Mouse (Mus musculus): ENCODE results near the gene Cemip. TPM values are rescaled to one million over a fixed set of nuclear protein-coding genes. Genes with fewer than 3 reads are reported as not detected.
"Not testable (repeated sequence)": the region's sequence is repeated elsewhere in the genome, so short reads cannot be mapped to it uniquely, and the experiment has no call there.

Cemip gene
- polyA plus RNA-seq, 1 experiment: 7.0 TPM

DNA sequence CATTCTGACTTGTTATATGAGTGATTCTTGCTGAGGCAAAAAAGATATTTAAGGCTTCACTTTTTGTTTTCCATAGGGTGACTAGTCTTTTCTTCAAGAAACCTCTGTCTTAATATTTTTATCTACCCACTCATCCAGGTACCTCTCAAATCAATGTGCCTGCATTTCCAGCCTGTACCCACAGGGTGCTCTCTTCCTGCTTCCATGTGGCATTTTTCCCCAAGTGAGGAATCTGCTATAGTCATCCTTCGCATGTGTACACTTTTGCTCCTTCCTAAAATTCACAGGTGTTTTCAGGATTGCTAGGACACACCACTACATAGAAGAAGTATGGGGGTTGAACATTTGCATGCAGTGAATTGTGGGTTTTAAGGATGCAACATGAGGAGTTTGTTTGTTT is 192.0 kb downstream of the Cemip start:
- no peaks in the 10 kb centered on the region for H3K27me3 ChIP-seq (ENCODE audit: control insufficient read depth, insufficient read depth, low read length)

DNA sequence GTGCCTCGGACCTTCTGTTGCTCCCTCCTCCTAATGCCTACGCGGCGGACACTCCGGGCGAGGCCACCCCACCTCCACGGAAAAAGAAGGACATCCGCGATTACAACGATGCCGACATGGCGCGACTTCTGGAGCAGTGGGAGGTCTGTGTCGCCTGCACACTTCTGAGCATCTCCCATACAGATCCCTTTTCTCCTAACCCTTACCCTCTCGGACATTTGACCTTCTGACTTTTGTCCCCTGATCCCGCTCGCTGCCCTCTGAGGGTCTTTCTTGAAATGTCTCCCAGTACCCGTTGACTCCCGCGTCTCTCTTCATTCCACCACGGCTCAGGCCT is 194.0 kb downstream of the Cemip start:
- peaks cover 1% of the 10 kb centered on the region for H3K36me3 ChIP-seq (ENCODE audit: control insufficient read depth, insufficient read depth, low read length)
- H3K27me3 ChIP-seq (ENCODE audit: control insufficient read depth, insufficient read depth, low read length): no peaks in the 10 kb centered on the region
- peak overlapping the region; percentile 97 for H3K27ac ChIP-seq (ENCODE audit: control insufficient read depth, insufficient read depth, low read depth, low read length)
- no peaks in the 10 kb centered on the region; the same call in none of the 2 replicates for H3K4me1 ChIP-seq (ENCODE audit: control insufficient read depth, insufficient read depth, low read length)
- no peak for TF ChIP-seq CTCF (IDR thresholded peaks at IDR 0.05; ENCODE audit: control insufficient read depth, insufficient read depth, insufficient replicate concordance, low read depth, low read length)
- TF ChIP-seq POLR2A (IDR thresholded peaks at IDR 0.05; ENCODE audit: control insufficient read depth, low read depth, low read length): no peak
- H3K4me3 ChIP-seq (ENCODE audit: control insufficient read depth, low read depth, low read length): peak overlapping the region; percentile 93

More for the DNA sequence above, 192.0 kb downstream of the Cemip start:
- Histone ChIP-seq H3K4me3 (ENCODE audit: control insufficient read depth, low read depth, low read length) (no peak overlapping the region), H3K4me1 (ENCODE audit: control insufficient read depth, insufficient read depth, low read length) (no peaks in the 10 kb centered on the region; the same call in none of the 2 replicates), H3K27ac (ENCODE audit: control insufficient read depth, insufficient read depth, low read depth, low read length) (no peak overlapping the region), H3K36me3 (ENCODE audit: control insufficient read depth, insufficient read depth, low read length) (peaks cover 3% of the 10 kb centered on the region)
- TF ChIP-seq POLR2A (IDR thresholded peaks at IDR 0.05; ENCODE audit: control insufficient read depth, low read depth, low read length): no peak
- no peak for TF ChIP-seq CTCF (IDR thresholded peaks at IDR 0.05; ENCODE audit: control insufficient read depth, insufficient read depth, insufficient replicate concordance, low read depth, low read length)

DNA sequence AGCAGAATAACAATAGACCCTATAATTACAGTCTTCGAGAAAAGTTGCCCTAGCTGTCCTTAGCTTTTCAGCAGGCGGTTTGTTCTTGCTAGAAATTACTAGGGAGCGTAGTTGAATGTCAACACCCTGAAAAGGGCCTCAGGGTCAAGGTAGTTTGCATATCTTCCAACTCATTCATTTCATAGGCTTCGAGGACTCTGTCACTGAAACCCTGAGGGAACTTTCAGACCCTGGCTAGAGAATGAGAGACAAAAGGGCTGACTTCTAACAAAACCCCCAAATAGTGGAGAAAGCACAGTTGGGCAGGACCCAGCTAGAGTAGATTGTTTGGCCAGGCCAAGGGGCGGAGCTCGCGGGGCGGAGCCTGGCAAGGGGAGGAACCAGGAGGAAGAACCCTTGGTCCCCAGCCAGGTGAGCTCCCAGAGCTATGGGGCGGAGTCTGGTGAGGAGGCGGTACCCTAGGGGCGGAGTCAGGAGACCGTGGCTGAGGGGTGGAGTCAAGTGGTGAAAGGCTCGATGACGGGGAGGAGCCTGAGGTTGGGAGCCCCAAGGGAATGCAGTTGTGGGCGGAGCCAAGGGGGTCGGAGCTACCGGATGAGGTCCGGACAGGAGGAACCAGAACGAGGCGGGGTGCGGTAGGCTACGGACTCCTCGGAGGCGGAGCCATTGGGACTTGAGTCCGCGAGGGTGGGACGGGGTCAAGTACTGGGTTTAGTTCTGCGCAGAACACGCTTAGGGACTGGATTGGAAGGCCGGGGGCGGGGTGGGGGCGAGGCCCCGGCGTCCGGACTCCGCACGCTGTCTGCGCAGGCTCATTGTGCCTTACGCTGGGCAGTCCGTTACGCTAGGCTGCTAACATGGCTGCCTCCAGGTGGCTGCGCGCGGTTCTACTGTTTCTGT is 194.6 kb downstream of the Cemip start:
- peak overlapping the region; percentile 93 for H3K4me3 ChIP-seq (ENCODE audit: control insufficient read depth, low read depth, low read length)
- TF ChIP-seq POLR2A (IDR thresholded peaks at IDR 0.05; ENCODE audit: control insufficient read depth, low read depth, low read length): peak; percentile 94; the same call in 1 of the 2 replicates
- no peak for TF ChIP-seq CTCF (IDR thresholded peaks at IDR 0.05; ENCODE audit: control insufficient read depth, insufficient read depth, insufficient replicate concordance, low read depth, low read length)
- H3K27me3 ChIP-seq (ENCODE audit: control insufficient read depth, insufficient read depth, low read length): no peaks in the 10 kb centered on the region
- peak overlapping the region; percentile 97 for H3K27ac ChIP-seq (ENCODE audit: control insufficient read depth, insufficient read depth, low read depth, low read length)
- peaks cover under 1% of the 10 kb centered on the region for H3K36me3 ChIP-seq (ENCODE audit: control insufficient read depth, insufficient read depth, low read length)
- no peaks in the 10 kb centered on the region; the same call in none of the 2 replicates for H3K4me1 ChIP-seq (ENCODE audit: control insufficient read depth, insufficient read depth, low read length)

DNA sequence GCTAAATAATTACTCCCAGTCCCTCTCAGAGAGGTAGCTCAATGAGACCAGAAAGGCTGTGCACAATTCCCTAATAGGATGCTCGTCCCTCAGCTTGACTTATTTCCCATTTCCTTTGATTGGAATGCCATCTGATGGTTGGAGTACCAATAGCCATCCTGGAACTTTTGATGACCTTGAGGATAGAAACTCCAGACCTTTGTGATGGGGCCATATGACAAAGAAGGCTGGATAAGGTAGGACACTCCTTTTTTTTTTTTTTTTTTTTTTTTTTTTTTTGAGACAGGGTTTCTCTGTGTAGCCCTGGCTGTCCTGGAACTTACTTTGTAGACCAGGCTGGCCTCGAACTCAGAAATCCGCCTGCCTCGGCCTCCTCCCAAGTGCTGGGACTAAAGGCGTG is 196.4 kb downstream of the Cemip start:
- H3K4me1 ChIP-seq (ENCODE audit: control insufficient read depth, insufficient read depth, low read length); H3K27ac ChIP-seq (ENCODE audit: control insufficient read depth, insufficient read depth, low read depth, low read length); H3K36me3 ChIP-seq (ENCODE audit: control insufficient read depth, insufficient read depth, low read length); H3K27me3 ChIP-seq (ENCODE audit: control insufficient read depth, insufficient read depth, low read length); H3K4me3 ChIP-seq (ENCODE audit: control insufficient read depth, low read depth, low read length): not testable (repeated sequence)

DNA sequence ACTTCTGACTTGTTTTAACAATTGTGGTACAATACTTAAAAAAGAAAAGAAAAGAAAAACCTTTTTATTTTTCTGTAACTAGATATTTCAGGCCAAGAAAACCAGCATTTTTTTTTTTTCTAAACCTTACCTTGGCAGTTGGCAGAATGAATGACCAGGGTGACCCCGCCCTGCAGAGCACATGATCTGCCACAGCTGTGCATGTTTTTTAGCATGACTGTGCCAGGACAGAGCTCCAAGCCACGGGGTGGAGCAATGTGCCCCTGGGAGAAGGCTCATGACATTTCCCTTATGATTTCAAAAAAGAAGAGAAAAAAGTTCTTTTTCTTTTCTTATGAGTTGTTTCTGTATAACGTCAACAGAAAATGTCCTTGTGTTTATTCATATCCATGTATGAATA is 196.9 kb downstream of the Cemip start:
- Histone ChIP-seq H3K4me1 (ENCODE audit: control insufficient read depth, insufficient read depth, low read length) (peaks cover 2% of the 10 kb centered on the region), H3K36me3 (ENCODE audit: control insufficient read depth, insufficient read depth, low read length) (no peaks in the 10 kb centered on the region), H3K27ac (ENCODE audit: control insufficient read depth, insufficient read depth, low read depth, low read length) (no peak overlapping the region), H3K27me3 (ENCODE audit: control insufficient read depth, insufficient read depth, low read length) (no peaks in the 10 kb centered on the region), H3K4me3 (ENCODE audit: control insufficient read depth, low read depth, low read length) (no peak overlapping the region)
- TF ChIP-seq CTCF (IDR thresholded peaks at IDR 0.05; ENCODE audit: control insufficient read depth, insufficient read depth, insufficient replicate concordance, low read depth, low read length): no peak

DNA sequence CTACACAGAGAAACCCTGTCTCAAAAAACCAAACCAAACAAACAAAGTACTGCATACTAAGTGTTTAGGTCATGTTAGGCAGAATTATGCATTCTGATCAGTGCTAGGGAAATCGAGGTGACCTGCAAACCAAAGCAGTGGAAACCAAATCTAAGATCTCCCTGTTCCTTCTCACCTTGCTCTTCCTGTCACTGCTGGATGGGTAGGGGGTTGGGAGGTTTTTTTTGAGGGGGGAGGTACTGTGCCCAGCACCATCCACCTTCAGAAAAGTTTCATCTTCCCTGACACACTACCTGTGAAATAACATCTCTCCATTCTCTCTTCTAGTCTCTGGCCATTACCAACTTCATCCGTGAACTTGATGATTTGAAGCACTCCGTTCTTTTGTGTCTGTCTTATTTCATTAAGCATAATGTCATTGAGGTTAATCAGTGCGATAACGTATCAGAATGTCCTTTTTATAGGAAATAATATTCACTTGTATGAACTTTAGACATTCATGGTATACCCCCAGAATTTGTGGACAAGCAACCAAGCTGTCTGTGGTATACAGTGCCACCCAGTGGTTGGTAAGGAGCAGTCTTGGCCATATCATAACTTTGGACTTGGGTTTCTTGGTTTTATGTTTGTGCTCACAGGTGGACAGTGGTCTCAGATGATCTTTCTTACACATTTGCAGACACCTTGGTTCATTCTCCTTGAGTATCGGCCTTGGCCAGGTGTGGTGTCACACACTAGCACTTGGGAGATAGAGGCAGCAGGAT is 199.8 kb downstream of the Cemip start:
- no peaks in the 10 kb centered on the region for H3K27me3 ChIP-seq (ENCODE audit: control insufficient read depth, insufficient read depth, low read length)
- H3K4me1 ChIP-seq (ENCODE audit: control insufficient read depth, insufficient read depth, low read length): peaks cover 8% of the 10 kb centered on the region; the same call in 1 of the 2 replicates
- TF ChIP-seq POLR2A (IDR thresholded peaks at IDR 0.05; ENCODE audit: control insufficient read depth, low read depth, low read length) (no peak), CTCF (IDR thresholded peaks at IDR 0.05; ENCODE audit: control insufficient read depth, insufficient read depth, insufficient replicate concordance, low read depth, low read length) (no peak)
- H3K27ac ChIP-seq (ENCODE audit: control insufficient read depth, insufficient read depth, low read depth, low read length): no peak overlapping the region
- no peak overlapping the region for H3K4me3 ChIP-seq (ENCODE audit: control insufficient read depth, low read depth, low read length)
- no peaks in the 10 kb centered on the region for H3K36me3 ChIP-seq (ENCODE audit: control insufficient read depth, insufficient read depth, low read length)

DNA sequence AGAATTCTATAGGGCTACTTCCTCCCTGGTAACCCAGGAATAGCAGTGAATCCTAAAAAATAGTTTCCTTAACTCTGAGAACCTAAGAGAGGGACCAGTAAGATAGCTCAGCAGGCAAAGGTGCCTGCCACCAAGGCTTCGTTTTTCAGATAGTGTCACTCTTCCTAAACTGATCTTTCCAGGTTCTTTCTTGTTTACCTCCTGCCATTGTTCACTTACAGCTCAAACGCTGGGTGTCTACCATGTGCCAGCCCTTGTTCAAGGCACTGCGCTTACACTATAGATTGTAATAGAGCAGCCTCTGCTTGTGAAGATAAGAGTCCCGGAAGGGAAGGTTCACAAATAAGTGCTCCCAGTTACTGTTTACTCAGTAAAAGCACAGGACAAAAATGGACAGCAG is 200.5 kb downstream of the Cemip start:
- Histone ChIP-seq H3K27me3 (ENCODE audit: control insufficient read depth, insufficient read depth, low read length) (no peaks in the 10 kb centered on the region), H3K36me3 (ENCODE audit: control insufficient read depth, insufficient read depth, low read length) (no peaks in the 10 kb centered on the region), H3K4me3 (ENCODE audit: control insufficient read depth, low read depth, low read length) (no peak overlapping the region), H3K4me1 (ENCODE audit: control insufficient read depth, insufficient read depth, low read length) (peaks cover 8% of the 10 kb centered on the region; the same call in 1 of the 2 replicates), H3K27ac (ENCODE audit: control insufficient read depth, insufficient read depth, low read depth, low read length) (no peak overlapping the region)
- no peak for TF ChIP-seq CTCF (IDR thresholded peaks at IDR 0.05; ENCODE audit: control insufficient read depth, insufficient read depth, insufficient replicate concordance, low read depth, low read length)
